Mouse (Mus musculus): Measurements from ENCODE around the gene Notch2. TPM values are rescaled to one million over a fixed set of nuclear protein-coding genes. Genes with fewer than 3 reads are reported as not detected.

Gene Notch2
- polyA plus RNA-seq, 1 experiment, result 5.2 TPM

- Histone ChIP-seq H3K27me3 (ENCODE audit: control insufficient read depth, insufficient read depth, low read length) (no peaks in the 10 kb centered on the region), H3K36me3 (ENCODE audit: control insufficient read depth, insufficient read depth, low read length) (no peaks in the 10 kb centered on the region), H3K4me1 (ENCODE audit: control insufficient read depth, insufficient read depth, low read length) (peaks cover 11% of the 10 kb centered on the region), H3K4me3 (ENCODE audit: control insufficient read depth, low read depth, low read length) (no peak overlapping the region), H3K27ac (ENCODE audit: control insufficient read depth, insufficient read depth, low read depth, low read length) (no peak overlapping the region)
- no peak for TF ChIP-seq CTCF (IDR thresholded peaks at IDR 0.05; ENCODE audit: control insufficient read depth, insufficient read depth, insufficient replicate concordance, low read depth, low read length)
- TF ChIP-seq POLR2A (IDR thresholded peaks at IDR 0.05; ENCODE audit: control insufficient read depth, low read depth, low read length), result no peak
Observed at GRCm38 (mm10) chr3:98066434-98066833, 53.1 kb downstream of the Notch2 start.

GRCm38 (mm10) chr3:98067413-98067812 is 54.1 kb downstream of the Notch2 start:
- no peaks in the 10 kb centered on the region for H3K36me3 ChIP-seq (ENCODE audit: control insufficient read depth, insufficient read depth, low read length)
- no peaks in the 10 kb centered on the region for H3K27me3 ChIP-seq (ENCODE audit: control insufficient read depth, insufficient read depth, low read length)
- H3K27ac ChIP-seq (ENCODE audit: control insufficient read depth, insufficient read depth, low read depth, low read length), result no peak overlapping the region
- H3K4me3 ChIP-seq (ENCODE audit: control insufficient read depth, low read depth, low read length), result no peak overlapping the region
- H3K4me1 ChIP-seq (ENCODE audit: control insufficient read depth, insufficient read depth, low read length), result peaks cover 8% of the 10 kb centered on the region; the same call in 1 of the 2 replicates
- TF ChIP-seq POLR2A (IDR thresholded peaks at IDR 0.05; ENCODE audit: control insufficient read depth, low read depth, low read length), result no peak
- TF ChIP-seq CTCF (IDR thresholded peaks at IDR 0.05; ENCODE audit: control insufficient read depth, insufficient read depth, insufficient replicate concordance, low read depth, low read length), result no peak

GRCm38 (mm10) chr3:98067852-98068491 is 54.6 kb downstream of the Notch2 start:
- TF ChIP-seq POLR2A (IDR thresholded peaks at IDR 0.05; ENCODE audit: control insufficient read depth, low read depth, low read length), result no peak
- TF ChIP-seq CTCF (IDR thresholded peaks at IDR 0.05; ENCODE audit: control insufficient read depth, insufficient read depth, insufficient replicate concordance, low read depth, low read length), result no peak
- H3K27me3 ChIP-seq (ENCODE audit: control insufficient read depth, insufficient read depth, low read length), result no peaks in the 10 kb centered on the region
- H3K4me1 ChIP-seq (ENCODE audit: control insufficient read depth, insufficient read depth, low read length), result peaks cover 8% of the 10 kb centered on the region; the same call in 1 of the 2 replicates
- no peak overlapping the region for H3K4me3 ChIP-seq (ENCODE audit: control insufficient read depth, low read depth, low read length)
- H3K27ac ChIP-seq (ENCODE audit: control insufficient read depth, insufficient read depth, low read depth, low read length), result no peak overlapping the region
- H3K36me3 ChIP-seq (ENCODE audit: control insufficient read depth, insufficient read depth, low read length), result no peaks in the 10 kb centered on the region

- no peak for TF ChIP-seq CTCF (IDR thresholded peaks at IDR 0.05; ENCODE audit: control insufficient read depth, insufficient read depth, insufficient replicate concordance, low read depth, low read length)
- TF ChIP-seq POLR2A (IDR thresholded peaks at IDR 0.05; ENCODE audit: control insufficient read depth, low read depth, low read length), result no peak
- Histone ChIP-seq H3K27me3 (ENCODE audit: control insufficient read depth, insufficient read depth, low read length) (no peaks in the 10 kb centered on the region), H3K4me1 (ENCODE audit: control insufficient read depth, insufficient read depth, low read length) (0 out of 2 replicates have a peak, but pooled peaks cover 2% of the 10 kb centered on the region), H3K36me3 (ENCODE audit: control insufficient read depth, insufficient read depth, low read length) (no peaks in the 10 kb centered on the region), H3K27ac (ENCODE audit: control insufficient read depth, insufficient read depth, low read depth, low read length) (no peak overlapping the region), H3K4me3 (ENCODE audit: control insufficient read depth, low read depth, low read length) (no peak overlapping the region)
Observed at GRCm38 (mm10) chr3:98069161-98069560, 55.8 kb downstream of the Notch2 start.

- H3K4me1 ChIP-seq (ENCODE audit: control insufficient read depth, insufficient read depth, low read length), result 0 out of 2 replicates have a peak, but pooled peaks cover 2% of the 10 kb centered on the region
- H3K27me3 ChIP-seq (ENCODE audit: control insufficient read depth, insufficient read depth, low read length), result no peaks in the 10 kb centered on the region
- no peaks in the 10 kb centered on the region for H3K36me3 ChIP-seq (ENCODE audit: control insufficient read depth, insufficient read depth, low read length)
- no peak overlapping the region for H3K27ac ChIP-seq (ENCODE audit: control insufficient read depth, insufficient read depth, low read depth, low read length)
- H3K4me3 ChIP-seq (ENCODE audit: control insufficient read depth, low read depth, low read length), result no peak overlapping the region
- TF ChIP-seq CTCF (IDR thresholded peaks at IDR 0.05; ENCODE audit: control insufficient read depth, insufficient read depth, insufficient replicate concordance, low read depth, low read length) (no peak), POLR2A (IDR thresholded peaks at IDR 0.05; ENCODE audit: control insufficient read depth, low read depth, low read length) (no peak)
Observed at GRCm38 (mm10) chr3:98069856-98070255, 56.5 kb downstream of the Notch2 start.

- H3K4me1 ChIP-seq (ENCODE audit: control insufficient read depth, insufficient read depth, low read length), result 0 out of 2 replicates have a peak, but pooled peaks cover 2% of the 10 kb centered on the region
- H3K4me3 ChIP-seq (ENCODE audit: control insufficient read depth, low read depth, low read length), result no peak overlapping the region
- H3K36me3 ChIP-seq (ENCODE audit: control insufficient read depth, insufficient read depth, low read length), result no peaks in the 10 kb centered on the region
- TF ChIP-seq POLR2A (IDR thresholded peaks at IDR 0.05; ENCODE audit: control insufficient read depth, low read depth, low read length) (no peak), CTCF (IDR thresholded peaks at IDR 0.05; ENCODE audit: control insufficient read depth, insufficient read depth, insufficient replicate concordance, low read depth, low read length) (no peak)
- H3K27me3 ChIP-seq (ENCODE audit: control insufficient read depth, insufficient read depth, low read length), result no peaks in the 10 kb centered on the region
- H3K27ac ChIP-seq (ENCODE audit: control insufficient read depth, insufficient read depth, low read depth, low read length), result no peak overlapping the region
Observed at GRCm38 (mm10) chr3:98072570-98072969, 59.2 kb downstream of the Notch2 start.

- Histone ChIP-seq H3K27ac (ENCODE audit: control insufficient read depth, insufficient read depth, low read depth, low read length) (no peak overlapping the region), H3K4me3 (ENCODE audit: control insufficient read depth, low read depth, low read length) (no peak overlapping the region), H3K4me1 (ENCODE audit: control insufficient read depth, insufficient read depth, low read length) (0 out of 2 replicates have a peak, but pooled peaks cover 2% of the 10 kb centered on the region), H3K27me3 (ENCODE audit: control insufficient read depth, insufficient read depth, low read length) (no peaks in the 10 kb centered on the region), H3K36me3 (ENCODE audit: control insufficient read depth, insufficient read depth, low read length) (no peaks in the 10 kb centered on the region)
- no peak for TF ChIP-seq POLR2A (IDR thresholded peaks at IDR 0.05; ENCODE audit: control insufficient read depth, low read depth, low read length)
- no peak for TF ChIP-seq CTCF (IDR thresholded peaks at IDR 0.05; ENCODE audit: control insufficient read depth, insufficient read depth, insufficient replicate concordance, low read depth, low read length)
Observed at GRCm38 (mm10) chr3:98073545-98073944, 60.2 kb downstream of the Notch2 start.

Measured in testis, adult 2 months (tissue).